In the genomic region with DNA sequence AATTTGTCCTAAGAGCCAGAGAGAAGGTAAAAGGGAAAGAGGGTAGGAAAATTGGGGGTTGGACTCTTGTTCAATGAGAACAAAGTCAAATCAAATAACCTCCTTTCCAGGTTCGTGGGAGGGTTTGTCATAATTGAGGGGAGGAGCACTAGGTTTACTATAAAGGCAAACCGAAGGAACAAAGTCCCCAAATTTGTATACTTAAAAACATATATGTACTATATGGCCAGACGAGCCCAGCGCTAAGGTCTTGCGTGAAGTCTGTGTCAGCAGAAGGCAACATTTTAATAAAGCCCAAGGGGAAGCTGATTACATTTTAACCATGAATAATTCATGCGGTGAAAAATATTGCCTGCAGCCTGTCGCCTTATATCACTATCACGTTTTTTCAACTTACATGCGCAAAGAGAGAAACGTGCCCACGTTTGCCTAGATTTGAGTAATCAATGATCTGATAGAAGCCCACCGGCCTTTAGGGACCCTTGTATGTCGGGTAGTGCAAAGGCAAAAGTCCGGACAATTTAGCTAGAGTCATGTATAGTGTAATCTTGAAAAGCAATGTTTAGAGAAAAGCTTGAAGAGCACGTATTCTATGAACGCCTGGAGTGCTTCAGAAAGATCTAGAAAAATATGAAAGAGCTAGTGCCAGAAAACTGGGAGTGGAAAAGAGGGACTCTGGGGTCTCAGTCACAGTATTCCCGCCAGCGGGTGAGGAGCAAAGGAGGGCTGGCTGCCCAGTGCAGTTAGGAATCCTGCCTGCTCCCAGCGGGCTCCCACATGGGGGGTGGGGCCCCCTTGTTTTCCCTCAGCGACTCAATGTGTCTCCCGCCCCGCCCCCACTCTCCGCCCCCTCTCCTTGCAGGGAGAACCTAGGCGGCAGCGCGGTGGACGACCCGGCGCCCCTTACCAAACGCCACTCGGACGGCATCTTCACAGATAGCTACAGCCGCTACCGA, we compare ENCODE assay signal across 8 mouse cellular contexts. TPM values are rescaled to one million over a fixed set of nuclear protein-coding genes. Genes with fewer than 3 reads are reported as not detected.
DNase-seq lines count a peak whose midpoint lies in the region; ATAC-seq and TF ChIP-seq lines count a peak whose summit lies in the region.

No protein-coding gene starts in this region.

- H3K4me2 ChIP-seq in heart, embryonic 13.5 days = peak overlapping the region; percentile 71
- peak overlapping the region; percentile 73 for H3K4me2 ChIP-seq in hindbrain, embryonic 13.5 days
- H3K4me2 ChIP-seq in midbrain, embryonic 15.5 days = peak overlapping the region; percentile 75

- H3K4me3 ChIP-seq in heart, embryonic 13.5 days = peak overlapping the region; percentile 46
- H3K4me3 ChIP-seq in hindbrain, embryonic 13.5 days = peak overlapping the region; percentile 46
- H3K4me3 ChIP-seq in midbrain, embryonic 15.5 days = peak overlapping the region; percentile 46
- no peak overlapping the region for H3K4me3 ChIP-seq in kidney, adult 2 months (ENCODE audit: insufficient read depth, low read depth, low read length)

- H3K36me3 ChIP-seq in heart, embryonic 13.5 days = no peaks in the 10 kb centered on the region
- H3K36me3 ChIP-seq in hindbrain, embryonic 13.5 days = no peaks in the 10 kb centered on the region
- H3K36me3 ChIP-seq in midbrain, embryonic 15.5 days (replicated peaks) = no peaks in the 10 kb centered on the region
- no peaks in the 10 kb centered on the region for H3K36me3 ChIP-seq in kidney, adult 2 months (ENCODE audit: control insufficient read depth, insufficient read depth, low read length)

- H3K27me3 ChIP-seq in heart, embryonic 13.5 days (replicated peaks) = peaks cover 72% of the 10 kb centered on the region
- peaks cover 63% of the 10 kb centered on the region for H3K27me3 ChIP-seq in hindbrain, embryonic 13.5 days
- peaks cover 25% of the 10 kb centered on the region for H3K27me3 ChIP-seq in midbrain, embryonic 15.5 days (replicated peaks)
- H3K27me3 ChIP-seq in kidney, adult 2 months (replicated peaks; ENCODE audit: control insufficient read depth, insufficient read depth, low read length) = peaks cover 10% of the 10 kb centered on the region

- no peak overlapping the region for H3K27ac ChIP-seq in heart, embryonic 13.5 days (replicated peaks)
- peak overlapping the region; percentile 92 for H3K27ac ChIP-seq in hindbrain, embryonic 13.5 days
- H3K27ac ChIP-seq in midbrain, embryonic 15.5 days = peak overlapping the region; percentile 78
- no peak overlapping the region for H3K27ac ChIP-seq in kidney, adult 2 months (ENCODE audit: insufficient read depth, low read depth, low read length)

- no peak for TF ChIP-seq CTCF in brain, embryonic 14.5 days (IDR thresholded peaks at IDR 0.05; ENCODE audit: borderline replicate concordance, extremely low read depth, insufficient read depth, insufficient read length)
- TF ChIP-seq CTCF in kidney, adult 2 months (conservative IDR thresholded peaks at IDR 0.05; ENCODE audit: insufficient read depth, insufficient read length, low read depth, low read length) = no peak

- H3K9ac ChIP-seq in heart, embryonic 13.5 days = no peak overlapping the region
- H3K9ac ChIP-seq in hindbrain, embryonic 13.5 days = peak overlapping the region; percentile 76
- H3K9ac ChIP-seq in midbrain, embryonic 15.5 days = peak overlapping the region; percentile 48

- H3K9me3 ChIP-seq in heart, embryonic 13.5 days = no peaks in the 10 kb centered on the region
- no peaks in the 10 kb centered on the region for H3K9me3 ChIP-seq in hindbrain, embryonic 13.5 days
- no peaks in the 10 kb centered on the region for H3K9me3 ChIP-seq in midbrain, embryonic 15.5 days

- no peak for TF ChIP-seq POLR2A in brain, embryonic 14.5 days (IDR thresholded peaks at IDR 0.05; ENCODE audit: borderline replicate concordance, extremely low read depth, insufficient read depth, insufficient read length, poor library complexity, severe bottlenecking)
- no peak for TF ChIP-seq POLR2A in kidney, adult 2 months (IDR thresholded peaks at IDR 0.05; ENCODE audit: low read depth, low read length)

- under 1% methylated on average over 34 of the region's 34 CpGs for WGBS in heart, embryonic 13.5 days
- WGBS in hindbrain, embryonic 13.5 days = under 1% methylated on average over 33 of the region's 34 CpGs
- WGBS in midbrain, embryonic 15.5 days = under 1% methylated on average over 34 of the region's 34 CpGs
- 2% methylated on average over 34 of the region's 34 CpGs for WGBS in kidney, adult 2 months

- peaks cover 35% of the 10 kb centered on the region for H3K4me1 ChIP-seq in heart, embryonic 13.5 days
- peaks cover 50% of the 10 kb centered on the region for H3K4me1 ChIP-seq in hindbrain, embryonic 13.5 days (replicated peaks)
- peaks cover 43% of the 10 kb centered on the region for H3K4me1 ChIP-seq in midbrain, embryonic 15.5 days
- H3K4me1 ChIP-seq in kidney, adult 2 months (ENCODE audit: control insufficient read depth, insufficient read depth, low read length) = no peaks in the 10 kb centered on the region

- no peak for ATAC-seq in heart, embryonic 13.5 days (ENCODE audit: extremely low read depth, insufficient number of reproducible peaks, low FRiP score, low TSS enrichment)
- peak; percentile 21; the same call in 1 of the 2 replicates for ATAC-seq in hindbrain, embryonic 13.5 days (ENCODE audit: low FRiP score)
- ATAC-seq in midbrain, embryonic 15.5 days (replicated peaks) = peak; percentile 40

- no peak for DNase-seq in heart, adult 18-20 months
- peak; percentile 80 for DNase-seq in brain, embryonic 14.5 days (ENCODE audit: low read depth)
- no peak for DNase-seq in kidney, adult 2 months
- DNase-seq in layer of hippocampus, adult 8-10 months (ENCODE audit: low spot score in 2 of 2) = no peak
- DNase-seq in urinary bladder, postnatal 36 days (ENCODE audit: low spot score in 2 of 2) = no peak

RNA-seq across cellular contexts. Expression of a gene that starts 4.5 kb away (rescaled TPM):
- polyA plus RNA-seq in heart, embryonic 13.5 days (2015; fragmentation: Nextera tagmentation; extraction: Ambion mirVana) = 0.07 and 0.20 TPM in 2 replicates
- total RNA-seq in heart, adult 18-20 months (2021) = not detected
- 12.7 and 20.2 TPM in 2 replicates for polyA plus RNA-seq in brain, embryonic 14.5 days (2012; rRNA removed)
- polyA plus RNA-seq in hindbrain, embryonic 13.5 days (2015; fragmentation: Nextera tagmentation; extraction: Ambion mirVana) = 27.2 and 27.7 TPM in 2 replicates
- 18.0 and 20.1 TPM in 2 replicates for polyA plus RNA-seq in midbrain, embryonic 15.5 days (2015; fragmentation: Nextera tagmentation; extraction: Ambion mirVana)
- not detected in 2 replicates for polyA plus RNA-seq in kidney, adult 2 months (2012; rRNA removed)
- 10 to 100 TPM in 3 of 4 experiments, 1 to 10 TPM in 1; 6.7 to 15.3 (median 13.6) TPM for total RNA-seq in layer of hippocampus, adult 8-10 months (2022)

Comparison
In these comparisons a context has a peak if more than half of its experiments do, and no peak if none do; other contexts are left out.
1. H3K27ac ChIP-seq: peak in hindbrain, embryonic 13.5 days (single experiment) and midbrain, embryonic 15.5 days (single experiment); none in heart, embryonic 13.5 days (single experiment) and kidney, adult 2 months (single experiment).
2. RNA of a gene that starts 4.5 kb away (polyA plus RNA-seq): 27.2 to 27.7 TPM in hindbrain, embryonic 13.5 days, 12.7 to 20.2 TPM in brain, embryonic 14.5 days and 18.0 to 20.1 TPM in midbrain, embryonic 15.5 days; 0.07 to 0.20 TPM in heart, embryonic 13.5 days and not detected in kidney, adult 2 months; every median in the first group is over 10 times any median in the second.
3. Peak in every context shown above with its lines, with median percentiles within 50 percentile points of each other: H3K4me2 ChIP-seq.